Mouse (Mus musculus) thymus, postnatal 10 days (tissue): Measurements from ENCODE around the gene Pdzph1.

Source experiments
- DNase-seq, 2 experiments: peaks; one replicate each; pipeline ENCODE4 v3.0.0; 2021; ENCODE audit warnings: low spot score in 2 of 2

Pdzph1 gene

GRCm38 (mm10) chr17:58923316-58923866, 67.8 kb downstream of the Pdzph1 start:
- DNase-seq: no peak

- DNase-seq: no peak
Observed at GRCm38 (mm10) chr17:58922821-58923220, 68.4 kb downstream of the Pdzph1 start.

- DNase-seq: no peak
Observed at GRCm38 (mm10) chr17:58919927-58920326, 71.2 kb downstream of the Pdzph1 start.

GRCm38 (mm10) chr17:58919061-58919460, 72.1 kb downstream of the Pdzph1 start:
- DNase-seq: no peak

GRCm38 (mm10) chr17:58918539-58918938, 72.6 kb downstream of the Pdzph1 start:
- DNase-seq: no peak

- no peak for DNase-seq
Observed at GRCm38 (mm10) chr17:58911564-58911963, 79.6 kb downstream of the Pdzph1 start.

GRCm38 (mm10) chr17:58909061-58909661, 82.0 kb downstream of the Pdzph1 start:
- DNase-seq: peak in 1 of 2 experiments; percentile 28

GRCm38 (mm10) chr17:58906001-58906400, 85.2 kb downstream of the Pdzph1 start:
- DNase-seq: no peak

- no peak for DNase-seq
Observed at GRCm38 (mm10) chr17:58891488-58892210, 99.5 kb downstream of the Pdzph1 start.

- no peak for DNase-seq
Observed at GRCm38 (mm10) chr17:58889905-58890645, 101.1 kb downstream of the Pdzph1 start.

- no peak for DNase-seq
Observed at GRCm38 (mm10) chr17:58884393-58884792, 106.8 kb downstream of the Pdzph1 start.

GRCm38 (mm10) chr17:58873356-58873755, 117.8 kb downstream of the Pdzph1 start:
- no peak for DNase-seq

- no peak for DNase-seq
Observed at GRCm38 (mm10) chr17:58870795-58871194, 120.4 kb downstream of the Pdzph1 start.
